Mouse (Mus musculus): ENCODE data around the gene Atxn7l1. TPM values are rescaled to one million over a fixed set of nuclear protein-coding genes. Genes with fewer than 3 reads are reported as not detected.

Gene Atxn7l1
- polyA plus RNA-seq, 1 experiment from 2014 or later: 14.4 TPM

- DNase-seq (peak; percentile 86), ATAC-seq (ENCODE audit: insufficient read depth) (peak; percentile 97)
- 25% methylated on average over 6 of the region's 6 CpGs for WGBS
- H3K4me1 ChIP-seq (ENCODE audit: insufficient read depth): peaks cover 3% of the 10 kb centered on the region; the same call in 1 of the 2 replicates
- no peak overlapping the region for H3K4me3 ChIP-seq (ENCODE audit: low read depth, low read length)
- no peaks in the 10 kb centered on the region for H3K9me3 ChIP-seq (ENCODE audit: low read depth, low read length)
- peak overlapping the region; percentile 48 for H3K27ac ChIP-seq (ENCODE audit: low read depth)
- no peak overlapping the region for H3K4me2 ChIP-seq
- no peak overlapping the region for H3K9ac ChIP-seq
- H3K36me3 ChIP-seq (ENCODE audit: insufficient read depth): no peaks in the 10 kb centered on the region
- no peaks in the 10 kb centered on the region for H3K27me3 ChIP-seq (ENCODE audit: insufficient read depth, low read length)
- no peak for TF ChIP-seq CTCF (IDR thresholded peaks at IDR 0.05; ENCODE audit: low read depth)
Measured at GRCm38 (mm10) chr12:33405398-33406026, 258.0 kb downstream of the Atxn7l1 start.

- TF ChIP-seq CTCF (IDR thresholded peaks at IDR 0.05; ENCODE audit: low read depth): peak; percentile 57
- Histone ChIP-seq H3K4me2 (no peak overlapping the region), H3K4me3 (ENCODE audit: low read depth, low read length) (no peak overlapping the region), H3K4me1 (ENCODE audit: insufficient read depth) (no peaks in the 10 kb centered on the region), H3K36me3 (ENCODE audit: insufficient read depth) (no peaks in the 10 kb centered on the region), H3K9me3 (ENCODE audit: low read depth, low read length) (no peaks in the 10 kb centered on the region), H3K27me3 (ENCODE audit: insufficient read depth, low read length) (no peaks in the 10 kb centered on the region), H3K9ac (no peak overlapping the region), H3K27ac (ENCODE audit: low read depth) (no peak overlapping the region)
- peak; percentile 70 for DNase-seq
- ATAC-seq (ENCODE audit: insufficient read depth): no peak
- WGBS: 43% methylated on average over 6 of the region's 6 CpGs
Measured at GRCm38 (mm10) chr12:33411580-33412151, 264.2 kb downstream of the Atxn7l1 start.

Other genes starting within 250 kb of the Atxn7l1 start
- gene Sypl, start 193.8 kb upstream of the Atxn7l1 start, polyA plus RNA-seq (2014; fragmentation: Nextera tagmentation; extraction: Ambion mirVana): 133 and 139 TPM in 2 replicates
- not detected in 2 replicates for gene Cdhr3, start 54.8 kb upstream of the Atxn7l1 start, polyA plus RNA-seq (2014; fragmentation: Nextera tagmentation; extraction: Ambion mirVana)
- 0.58 and 1.1 TPM in 2 replicates for gene Efcab10, start 247.2 kb downstream of the Atxn7l1 start, polyA plus RNA-seq (2014; fragmentation: Nextera tagmentation; extraction: Ambion mirVana)

Measured in lung, embryonic 14.5 days (tissue).